Mouse (Mus musculus) hindbrain, embryonic 10.5 days (tissue): ENCODE results near the gene Srsf10. TPM values are rescaled to one million over a fixed set of nuclear protein-coding genes. Genes with fewer than 3 reads are reported as not detected.

ENCODE experiments used
- DNase-seq: peaks from one replicate; pipeline ENCODE4 v3.0.0-alpha.2; 2017; ENCODE audit warnings: low spot score
- H3K27ac ChIP-seq: fragments of 300-500 bp; sonication (generic); 2 replicates; pipeline ENCODE4 v1.5.1; 2016; ENCODE audit warnings: mild to moderate bottlenecking, moderate library complexity
- H3K27me3 ChIP-seq: fragments of 300-500 bp; sonication (generic); 2 replicates; pipeline ENCODE4 v1.6.1; 2016; ENCODE audit warnings: mild to moderate bottlenecking; ENCODE audit not compliant: poor library complexity, insufficient read depth, severe bottlenecking
- H3K36me3 ChIP-seq: fragments of 300-500 bp; sonication (generic); 2 replicates; pipeline ENCODE4 v1.6.1; 2016; ENCODE audit warnings: mild to moderate bottlenecking, moderate library complexity
- H3K4me1 ChIP-seq: fragments of 300-500 bp; sonication (generic); replicated peaks from 2 replicates; pipeline ENCODE4 v1.6.1; 2016; ENCODE audit warnings: mild to moderate bottlenecking
- H3K4me3 ChIP-seq: fragments of 300-500 bp; sonication (generic); 2 replicates; pipeline ENCODE4 v1.5.1; 2016; ENCODE audit warnings: mild to moderate bottlenecking, moderate library complexity
- H3K9me3 ChIP-seq: fragments of 300-500 bp; sonication (generic); 2 replicates; pipeline ENCODE4 v1.6.1; 2016; ENCODE audit warnings: mild to moderate bottlenecking, moderate library complexity
- WGBS: fragments of 180-500 bp; shearing (Covaris S2); methylation state at CpG from one replicate; pipeline ENCODE4 v1.1.7; 2016; 5-methylcytosine and 5-hydroxymethylcytosine counted together
- polyA plus RNA-seq: library from polyadenylated mRNA; unstranded; fragments of >200 nt; fragmentation: Nextera tagmentation; extraction: Ambion mirVana; gene quantifications from 2 replicates; pipeline ENCODE4 v1.2.1, GENCODE M21; 2016

Srsf10 gene
- polyA plus RNA-seq, 1 experiment from 2014 or later: 283 TPM

GRCm38 (mm10) chr4:135838925-135839292 lies 16.6 kb upstream of the Srsf10 start:
- WGBS: 80% methylated on average over 3 of the region's 3 CpGs
- H3K4me3 ChIP-seq: no peak overlapping the region
- DNase-seq: no peak

GRCm38 (mm10) chr4:135839293-135840011 lies 16.1 kb upstream of the Srsf10 start:
- Histone ChIP-seq H3K9me3 (no peaks in the 10 kb centered on the region), H3K27me3 (no peaks in the 10 kb centered on the region), H3K27ac (no peak overlapping the region), H3K4me3 (no peak overlapping the region), H3K36me3 (no peaks in the 10 kb centered on the region), H3K4me1 (no peaks in the 10 kb centered on the region)
- DNase-seq: no peak
- 90% methylated on average over 21 of the region's 21 CpGs for WGBS

More at GRCm38 (mm10) chr4:135838925-135839292, 16.6 kb upstream of the Srsf10 start:
- Histone ChIP-seq H3K27me3 (no peaks in the 10 kb centered on the region), H3K4me1 (peaks cover 5% of the 10 kb centered on the region), H3K36me3 (no peaks in the 10 kb centered on the region), H3K27ac (no peak overlapping the region), H3K9me3 (no peaks in the 10 kb centered on the region)

- Histone ChIP-seq H3K27me3 (no peaks in the 10 kb centered on the region), H3K27ac (no peak overlapping the region), H3K4me3 (no peak overlapping the region), H3K4me1 (0 out of 2 replicates have a peak, but pooled peaks cover 2% of the 10 kb centered on the region), H3K36me3 (no peaks in the 10 kb centered on the region), H3K9me3 (no peaks in the 10 kb centered on the region)
- 84% methylated on average over 6 of the region's 6 CpGs for WGBS
- DNase-seq: peak; percentile 0
Measured at GRCm38 (mm10) chr4:135844400-135844799, 11.1 kb upstream of the Srsf10 start.

- H3K36me3 ChIP-seq: no peaks in the 10 kb centered on the region
- no peak overlapping the region for H3K27ac ChIP-seq
- DNase-seq: no peak
- WGBS: 76% methylated on average over 5 of the region's 5 CpGs
- H3K27me3 ChIP-seq: no peaks in the 10 kb centered on the region
- H3K4me3 ChIP-seq: no peak overlapping the region
- H3K4me1 ChIP-seq: peaks cover 17% of the 10 kb centered on the region
- no peaks in the 10 kb centered on the region for H3K9me3 ChIP-seq
Measured at GRCm38 (mm10) chr4:135847581-135847980, 8.0 kb upstream of the Srsf10 start.

- DNase-seq: no peak
- Histone ChIP-seq H3K4me3 (0 out of 2 replicates have a peak overlapping the region, but pooled peaks have one; percentile 3), H3K27ac (peak overlapping the region; percentile 77), H3K27me3 (no peaks in the 10 kb centered on the region), H3K4me1 (peaks cover 36% of the 10 kb centered on the region), H3K9me3 (no peaks in the 10 kb centered on the region), H3K36me3 (no peaks in the 10 kb centered on the region)
- 42% methylated on average over 13 of the region's 13 CpGs for WGBS
Measured at GRCm38 (mm10) chr4:135850411-135851095, 5.0 kb upstream of the Srsf10 start.

GRCm38 (mm10) chr4:135851942-135852341 lies 3.6 kb upstream of the Srsf10 start:
- Histone ChIP-seq H3K4me1 (peaks cover 37% of the 10 kb centered on the region), H3K27me3 (no peaks in the 10 kb centered on the region), H3K9me3 (no peaks in the 10 kb centered on the region), H3K4me3 (no peak overlapping the region), H3K36me3 (no peaks in the 10 kb centered on the region), H3K27ac (0 out of 2 replicates have a peak overlapping the region, but pooled peaks have one; percentile 77)
- 86% methylated on average over 9 of the region's 9 CpGs for WGBS
- no peak for DNase-seq

GRCm38 (mm10) chr4:135853987-135854546 lies 1.5 kb upstream of the Srsf10 start:
- DNase-seq: no peak
- peaks cover 50% of the 10 kb centered on the region for H3K4me1 ChIP-seq
- WGBS: 92% methylated on average over 14 of the region's 14 CpGs
- peaks cover 5% of the 10 kb centered on the region; the same call in 1 of the 2 replicates for H3K36me3 ChIP-seq
- H3K4me3 ChIP-seq: peak overlapping the region; percentile 93; the same call in 1 of the 2 replicates
- H3K27me3 ChIP-seq: no peaks in the 10 kb centered on the region
- no peaks in the 10 kb centered on the region for H3K9me3 ChIP-seq
- H3K27ac ChIP-seq: peak overlapping the region; percentile 99

- H3K9me3 ChIP-seq: no peaks in the 10 kb centered on the region
- H3K27ac ChIP-seq: peak overlapping the region; percentile 99
- H3K4me3 ChIP-seq: peak overlapping the region; percentile 93
- 76% methylated on average over 11 of the region's 11 CpGs for WGBS
- no peaks in the 10 kb centered on the region for H3K27me3 ChIP-seq
- peaks cover 10% of the 10 kb centered on the region for H3K36me3 ChIP-seq
- H3K4me1 ChIP-seq: peaks cover 56% of the 10 kb centered on the region
- no peak for DNase-seq
Measured at GRCm38 (mm10) chr4:135854630-135855029, 917 bp upstream of the Srsf10 start.

- 8% methylated on average over 6 of the region's 6 CpGs for WGBS
- Histone ChIP-seq H3K27me3 (no peaks in the 10 kb centered on the region), H3K36me3 (peaks cover 14% of the 10 kb centered on the region), H3K4me3 (peak overlapping the region; percentile 93), H3K27ac (peak overlapping the region; percentile 99), H3K9me3 (no peaks in the 10 kb centered on the region), H3K4me1 (peaks cover 58% of the 10 kb centered on the region)
- no peak for DNase-seq
Measured at GRCm38 (mm10) chr4:135855080-135855479, 467 bp upstream of the Srsf10 start.

GRCm38 (mm10) chr4:135856223-135857091 lies 910 bp downstream of the Srsf10 start:
- Histone ChIP-seq H3K27me3 (no peaks in the 10 kb centered on the region), H3K4me3 (peak overlapping the region; percentile 93), H3K36me3 (peaks cover 27% of the 10 kb centered on the region), H3K4me1 (peaks cover 49% of the 10 kb centered on the region), H3K27ac (peak overlapping the region; percentile 99), H3K9me3 (no peaks in the 10 kb centered on the region)
- WGBS: under 1% methylated on average over 90 of the region's 91 CpGs
- peak; percentile 83 for DNase-seq

- Histone ChIP-seq H3K27me3 (no peaks in the 10 kb centered on the region), H3K9me3 (no peaks in the 10 kb centered on the region), H3K27ac (peak overlapping the region; percentile 99), H3K4me3 (peak overlapping the region; percentile 93), H3K36me3 (peaks cover 39% of the 10 kb centered on the region), H3K4me1 (peaks cover 49% of the 10 kb centered on the region)
- WGBS: 18% methylated on average over 7 of the region's 7 CpGs
- no peak for DNase-seq
Measured at GRCm38 (mm10) chr4:135857597-135858186, 2.1 kb downstream of the Srsf10 start.

GRCm38 (mm10) chr4:135868996-135869395 lies 13.4 kb downstream of the Srsf10 start:
- Histone ChIP-seq H3K27ac (no peak overlapping the region), H3K27me3 (no peaks in the 10 kb centered on the region), H3K4me1 (peaks cover 26% of the 10 kb centered on the region), H3K36me3 (peaks cover 67% of the 10 kb centered on the region), H3K4me3 (no peak overlapping the region), H3K9me3 (no peaks in the 10 kb centered on the region)
- DNase-seq: no peak
- 74% methylated on average over 2 of the region's 2 CpGs for WGBS
